Mouse (Mus musculus) naive thymus-derived CD4-positive, alpha-beta T cell, adult 2 months (primary cell): ENCODE data around the gene Klf7.
A peak's percentile ranks its signal among the peaks of the same experiment; 100 is the strongest.

Experiments used
- DNase-seq: peaks from one replicate; pipeline ENCODE4 v3.0.0-alpha.2; 2011; ENCODE audit warnings: low read depth

Klf7 gene

DNA sequence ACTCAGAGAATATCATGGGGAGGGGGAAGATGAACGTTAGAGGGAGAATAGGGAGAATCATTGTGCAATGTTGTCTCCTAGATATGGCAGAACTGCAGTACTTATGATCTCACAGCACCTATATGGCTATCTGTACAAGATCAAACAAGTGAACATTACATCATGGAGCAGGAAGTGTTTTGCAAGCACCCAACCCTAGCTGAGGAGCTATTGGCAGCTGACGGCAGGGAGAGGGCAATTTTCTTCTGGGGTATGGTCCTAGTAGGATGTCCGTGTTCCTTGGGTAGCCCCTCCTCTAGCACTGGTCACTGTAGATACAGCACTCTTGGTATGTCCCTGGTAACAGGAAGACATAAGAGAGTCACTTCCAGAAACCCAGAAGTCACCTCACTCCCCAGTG, 17.4 kb downstream of the Klf7 start:
- peak; percentile 70 for DNase-seq

DNA sequence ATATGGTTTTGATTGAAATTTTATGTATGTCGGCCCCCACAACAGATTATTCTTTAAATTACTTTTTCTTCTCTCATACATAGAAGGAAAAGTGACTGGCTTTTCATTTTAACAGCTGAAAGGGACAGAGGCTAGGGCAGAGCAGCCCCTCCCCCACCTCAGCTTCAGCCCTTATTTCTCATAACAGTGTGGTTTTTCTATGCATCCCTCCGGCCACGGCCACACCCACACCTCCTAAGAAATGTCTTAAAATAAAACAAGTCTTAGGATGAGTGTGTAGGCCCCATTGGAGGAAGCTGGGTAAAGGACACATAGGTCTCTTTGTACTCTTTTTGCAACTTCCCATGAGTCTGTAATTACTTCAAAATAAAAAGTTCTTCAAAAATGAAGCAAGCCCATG, 20.8 kb downstream of the Klf7 start:
- DNase-seq, result no peak

DNA sequence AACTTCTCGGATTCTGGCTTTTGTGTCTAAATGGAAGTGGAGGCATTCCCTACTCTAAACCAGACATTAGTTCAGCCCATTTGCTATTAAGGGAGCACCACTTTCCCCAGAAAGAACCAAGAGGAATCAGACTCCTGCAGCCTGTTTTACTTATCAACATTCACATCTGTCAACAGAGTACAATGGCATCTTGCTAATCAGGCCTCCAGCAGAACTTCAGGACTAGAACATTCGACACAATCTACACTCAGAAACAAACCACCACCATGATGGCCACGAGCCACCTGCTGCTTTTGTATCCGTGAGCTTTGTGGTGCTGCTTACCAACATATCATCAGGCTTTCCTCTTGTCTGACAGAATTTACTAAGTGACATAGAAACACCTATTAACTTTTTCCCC, 23.3 kb downstream of the Klf7 start:
- DNase-seq, result no peak

DNA sequence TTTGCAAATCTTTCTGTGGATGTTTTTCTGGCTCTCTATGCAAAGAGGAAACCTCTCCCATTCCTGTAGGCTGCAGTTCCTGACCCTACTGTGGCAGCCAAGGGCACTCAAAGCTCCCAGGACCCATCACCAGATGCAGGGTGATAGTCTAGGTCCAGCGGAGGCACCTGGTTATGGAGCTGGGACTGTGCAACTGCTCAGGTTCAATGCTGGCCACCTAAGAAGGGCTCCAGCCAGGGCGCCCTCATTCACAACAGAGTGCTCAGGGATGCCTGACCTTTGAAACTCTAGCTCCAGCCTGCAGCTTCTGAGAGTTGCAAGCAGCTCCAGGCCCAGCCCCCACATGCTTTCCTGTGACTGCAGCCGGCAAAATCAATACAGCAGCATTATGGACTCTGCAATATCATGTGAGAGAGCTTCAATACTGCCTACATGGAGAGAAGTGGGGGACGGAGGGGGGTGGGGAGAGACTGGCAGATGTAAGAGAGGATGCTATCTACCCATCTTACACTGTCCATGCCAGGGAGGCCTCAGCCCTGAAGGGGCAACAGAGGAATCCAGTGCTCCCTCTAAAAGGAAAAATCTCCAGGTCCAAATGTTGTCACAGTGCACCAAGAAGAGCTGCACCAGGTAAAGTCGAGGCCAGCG, 24.3 kb downstream of the Klf7 start:
- no peak for DNase-seq

DNA sequence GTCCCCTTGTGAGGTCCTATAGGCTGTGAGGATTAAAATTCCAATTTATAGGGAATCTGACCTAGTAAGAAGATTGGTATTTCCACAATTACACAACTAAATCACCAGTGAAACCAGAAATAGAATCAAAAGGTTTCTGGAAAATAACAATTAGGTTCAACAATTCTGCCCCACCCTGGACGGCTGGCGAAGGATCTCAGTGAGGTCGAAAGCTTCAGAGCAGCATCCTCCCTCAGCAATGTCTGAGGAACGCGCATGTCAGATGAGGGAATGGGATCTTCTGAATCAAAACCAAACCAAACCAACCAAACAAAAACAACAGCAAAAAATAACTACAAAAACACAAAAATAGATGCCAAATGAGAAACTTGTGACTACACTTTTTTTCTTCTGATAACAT, 29.1 kb downstream of the Klf7 start:
- no peak for DNase-seq

DNA sequence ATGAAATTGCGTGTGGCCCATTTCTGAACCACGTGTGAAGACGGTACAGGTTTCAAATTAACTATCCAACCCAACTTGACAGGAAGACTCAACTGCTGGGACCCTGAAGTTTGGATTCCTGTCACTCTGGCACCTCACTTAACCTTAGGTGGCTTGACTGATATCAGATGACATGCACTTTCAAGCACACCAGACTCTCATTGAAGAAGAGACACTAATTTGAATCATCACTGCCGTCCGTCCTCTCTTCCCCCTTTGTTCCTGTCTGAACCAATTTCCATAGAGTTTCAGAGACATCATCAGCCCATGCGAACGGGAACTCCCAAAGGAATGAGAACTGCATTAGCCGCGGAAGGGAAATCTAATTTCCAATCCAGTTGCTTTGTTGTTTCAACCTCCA, 30.5 kb downstream of the Klf7 start:
- DNase-seq, result no peak

DNA sequence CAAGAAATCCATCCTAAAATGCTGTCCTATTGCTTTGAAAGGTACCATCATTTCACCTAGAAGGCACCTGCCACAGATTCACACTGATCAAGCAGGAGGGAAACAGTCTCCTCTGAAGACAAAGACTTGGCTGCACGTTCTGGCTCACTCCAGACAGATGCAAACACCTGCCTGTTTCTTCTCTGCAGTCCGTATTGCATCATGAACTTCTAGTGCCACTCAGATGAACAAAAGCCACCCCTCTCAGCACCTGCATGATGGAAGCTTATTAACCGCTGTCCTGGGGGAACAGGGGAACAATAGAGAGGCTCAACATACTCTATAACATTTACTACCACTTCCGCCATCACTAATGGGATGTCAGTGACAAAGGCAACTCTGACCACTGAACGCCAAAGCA, 31.5 kb downstream of the Klf7 start:
- no peak for DNase-seq

DNA sequence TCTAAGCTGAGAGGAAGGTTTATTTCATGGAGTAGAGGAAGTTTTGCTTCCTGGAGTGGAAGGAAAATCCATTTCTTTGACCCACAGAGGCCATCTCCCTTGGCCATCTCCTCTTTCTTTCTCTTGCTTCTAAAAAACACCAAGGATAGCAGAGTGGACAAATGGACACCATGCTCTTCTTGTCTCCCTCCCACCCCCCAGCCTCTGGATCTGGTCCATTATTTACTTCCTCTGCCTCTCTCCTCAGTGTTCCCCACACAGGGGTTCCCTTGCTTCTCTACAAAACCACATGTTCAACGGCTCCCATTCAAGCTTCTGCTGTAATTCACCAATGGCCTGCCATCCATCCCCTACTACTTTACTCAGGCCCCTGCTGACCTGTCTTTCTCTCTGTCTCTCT, 32.4 kb downstream of the Klf7 start:
- DNase-seq, result no peak

DNA sequence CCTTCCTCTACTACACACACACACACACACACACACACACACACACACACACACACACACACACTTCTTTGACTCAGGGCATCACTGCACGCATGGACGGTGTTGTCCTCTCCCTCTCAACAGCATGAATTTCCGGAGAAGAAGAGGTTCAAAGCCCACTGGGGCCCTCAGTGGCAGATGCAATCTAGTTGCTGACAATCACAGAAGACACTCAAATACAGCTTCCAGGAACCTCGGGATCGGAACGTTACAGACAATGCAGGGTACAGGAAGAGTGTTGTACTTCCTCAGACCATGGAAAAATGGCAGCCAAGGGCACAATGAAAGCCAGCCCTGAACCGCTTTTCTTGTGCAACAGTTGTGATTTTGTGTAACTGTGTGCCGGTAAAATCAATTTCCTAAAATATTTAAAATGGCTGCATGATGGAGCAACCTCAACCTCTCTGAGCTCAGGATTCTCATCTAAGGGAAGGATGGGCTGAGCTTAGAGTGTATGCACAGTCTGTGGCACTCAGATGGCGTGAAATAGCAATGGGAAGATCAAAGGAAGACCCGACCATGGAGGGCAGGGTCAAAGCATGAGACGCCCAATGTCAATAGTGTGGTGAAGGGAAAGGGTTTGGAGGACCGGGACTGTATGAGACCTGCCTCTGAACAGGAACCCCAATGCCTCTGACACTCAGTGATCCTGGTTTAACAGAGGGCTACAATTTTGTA, 33.3 kb downstream of the Klf7 start:
- peak; percentile 41 for DNase-seq

DNA sequence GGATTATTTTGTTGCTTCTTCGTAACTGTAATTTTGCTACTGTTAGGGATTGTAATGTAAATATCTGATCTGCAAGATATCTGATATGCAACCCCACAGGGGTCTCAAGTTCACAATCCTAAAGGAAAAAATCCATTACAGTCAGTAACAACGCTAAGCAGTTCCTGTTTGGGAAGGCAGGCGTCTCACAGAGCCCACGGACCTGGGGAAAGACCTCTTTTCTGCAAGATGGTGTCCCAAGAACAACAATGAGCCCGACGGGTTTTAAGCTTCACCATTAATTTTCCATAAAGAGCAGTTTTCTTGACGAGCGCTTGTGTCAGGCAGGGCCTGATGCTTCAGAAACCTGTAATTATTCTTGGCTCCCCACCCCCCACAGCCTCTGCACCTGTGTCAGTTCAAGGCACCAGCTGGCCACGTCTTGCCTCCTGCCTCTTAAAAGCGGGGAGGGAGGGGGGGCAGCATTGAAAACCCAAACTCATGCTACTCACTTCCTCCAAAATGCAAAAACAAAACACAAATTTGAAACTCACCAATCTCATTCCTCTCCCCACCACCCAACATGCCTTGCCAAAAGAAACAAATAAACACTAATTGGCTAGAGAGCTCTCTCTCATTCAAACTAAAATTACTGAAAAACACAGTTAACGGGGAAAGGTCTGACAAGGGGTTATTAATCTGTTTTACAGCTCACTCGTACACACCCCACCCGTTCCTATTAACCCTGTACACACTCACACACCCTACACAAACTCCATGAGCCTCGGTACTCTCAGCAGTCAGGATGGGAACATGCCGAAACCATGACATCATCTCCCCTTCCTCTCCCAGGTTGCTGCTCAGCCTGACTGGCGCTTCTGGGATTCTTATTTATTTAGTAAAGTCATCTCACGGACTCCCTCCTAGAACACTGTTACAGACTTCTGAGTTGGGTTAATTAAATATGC, 34.2 kb downstream of the Klf7 start:
- peak; percentile 79 for DNase-seq

DNA sequence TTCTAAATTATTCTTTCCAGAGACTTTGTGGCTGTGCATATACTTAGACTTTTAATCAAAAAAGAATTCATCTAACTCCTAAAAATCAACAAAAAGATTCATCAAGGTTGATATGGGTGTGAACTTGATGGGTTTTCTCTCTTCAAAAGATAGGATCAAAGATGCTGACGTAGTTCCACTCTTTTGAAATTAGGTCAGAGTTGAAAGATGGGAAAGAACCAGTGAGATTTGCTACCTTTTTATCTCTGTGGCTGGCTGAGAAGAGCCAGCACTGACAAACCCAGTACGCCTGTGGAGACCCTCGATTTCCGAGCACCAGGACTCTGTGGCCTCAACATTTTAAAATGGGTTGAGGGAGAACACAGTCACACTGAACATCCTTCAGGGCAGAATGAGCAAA, 36.2 kb downstream of the Klf7 start:
- peak; percentile 78 for DNase-seq

DNA sequence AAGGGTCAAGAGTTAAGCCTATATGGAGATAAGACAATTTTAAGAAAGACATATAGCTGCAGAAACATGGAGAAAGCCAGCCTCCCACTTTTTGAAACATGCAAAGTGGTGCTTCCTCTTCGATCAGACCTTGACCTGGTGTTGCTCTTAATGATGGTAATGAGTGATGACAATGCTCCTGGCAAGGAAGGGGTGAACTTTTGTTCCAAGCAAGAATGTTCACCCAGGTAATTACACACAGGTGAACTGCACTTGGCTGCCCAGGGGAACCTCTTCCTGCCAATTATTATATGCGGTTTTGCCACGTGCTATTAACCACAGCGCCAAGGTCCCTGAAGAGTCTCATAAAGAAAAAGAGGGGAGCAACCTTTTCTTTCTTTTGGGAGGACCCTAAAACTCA, 36.7 kb downstream of the Klf7 start:
- DNase-seq, result no peak

DNA sequence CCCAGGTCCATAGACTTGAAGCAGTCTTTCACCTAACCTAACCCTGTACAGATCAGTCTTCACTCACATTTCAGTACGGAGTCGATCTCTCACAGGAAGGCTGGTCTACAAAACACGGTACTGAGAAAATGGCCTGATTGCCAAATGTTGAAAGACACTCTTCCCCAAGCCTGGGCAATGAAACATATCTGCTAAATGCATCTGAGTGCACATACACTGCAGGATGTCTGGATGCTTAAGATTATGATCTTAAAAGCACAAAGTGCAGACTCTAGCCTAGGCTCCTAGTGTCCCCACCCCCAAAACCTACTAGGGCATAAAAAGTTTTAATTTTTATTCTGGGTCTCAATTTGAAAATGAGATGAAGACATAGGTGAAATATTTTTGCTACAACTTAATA, 37.4 kb downstream of the Klf7 start:
- DNase-seq, result no peak

DNA sequence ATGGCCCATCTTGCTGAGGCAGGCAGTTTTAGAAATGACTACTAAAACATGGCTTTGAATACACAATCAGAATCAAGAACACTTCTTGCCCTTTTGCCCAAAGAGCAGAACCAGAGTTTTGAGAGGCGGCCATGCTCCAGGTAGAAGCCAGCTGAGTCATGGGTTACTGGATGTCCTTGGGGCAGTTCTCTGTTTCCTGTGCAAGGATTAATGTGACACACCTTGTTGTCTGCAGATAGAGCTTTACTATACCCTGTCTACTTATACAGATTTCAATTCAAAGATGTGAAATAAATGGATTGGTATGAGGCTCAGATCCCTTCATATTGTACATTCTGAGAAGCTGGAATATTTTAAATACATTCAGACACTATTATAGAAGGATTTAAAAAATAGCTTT, 40.3 kb downstream of the Klf7 start:
- no peak for DNase-seq

DNA sequence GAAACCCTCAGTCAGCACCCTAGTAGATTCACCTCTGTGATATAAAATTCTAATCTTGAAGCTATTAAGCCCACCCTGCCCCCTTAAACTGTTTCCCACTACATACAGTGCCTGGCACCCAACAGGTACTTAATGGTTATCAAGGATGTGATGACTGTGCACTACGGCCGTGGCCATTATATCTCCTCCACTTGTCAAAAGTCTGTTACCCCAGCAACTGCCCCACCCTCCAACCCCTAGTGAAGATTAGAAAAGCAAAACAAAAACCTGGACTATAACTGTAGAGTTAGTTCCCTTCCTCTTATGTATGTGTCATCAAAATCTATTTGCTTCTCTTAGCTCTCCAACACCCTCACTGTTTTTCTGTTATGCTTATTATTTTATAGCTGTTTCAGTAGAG, 40.9 kb downstream of the Klf7 start:
- no peak for DNase-seq

DNA sequence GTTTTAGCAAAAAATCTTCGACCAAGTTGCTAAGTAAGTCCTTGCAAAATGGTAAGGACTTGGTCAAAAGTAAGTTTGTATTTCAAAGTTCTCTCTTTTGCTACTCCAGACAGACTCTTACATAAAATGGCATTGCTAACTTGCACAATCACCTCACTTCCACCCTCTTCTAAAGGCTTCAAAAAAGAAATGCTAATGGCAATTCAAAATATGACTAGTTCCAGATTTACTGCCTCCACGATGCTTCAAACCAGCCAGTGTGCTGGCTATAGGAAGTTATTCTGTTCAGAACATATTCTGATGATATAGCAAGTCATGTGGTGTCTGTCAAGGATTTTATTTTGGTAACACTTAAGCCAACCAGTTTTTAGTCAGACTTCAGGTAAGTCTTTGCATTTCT, 41.8 kb downstream of the Klf7 start:
- no peak for DNase-seq

DNA sequence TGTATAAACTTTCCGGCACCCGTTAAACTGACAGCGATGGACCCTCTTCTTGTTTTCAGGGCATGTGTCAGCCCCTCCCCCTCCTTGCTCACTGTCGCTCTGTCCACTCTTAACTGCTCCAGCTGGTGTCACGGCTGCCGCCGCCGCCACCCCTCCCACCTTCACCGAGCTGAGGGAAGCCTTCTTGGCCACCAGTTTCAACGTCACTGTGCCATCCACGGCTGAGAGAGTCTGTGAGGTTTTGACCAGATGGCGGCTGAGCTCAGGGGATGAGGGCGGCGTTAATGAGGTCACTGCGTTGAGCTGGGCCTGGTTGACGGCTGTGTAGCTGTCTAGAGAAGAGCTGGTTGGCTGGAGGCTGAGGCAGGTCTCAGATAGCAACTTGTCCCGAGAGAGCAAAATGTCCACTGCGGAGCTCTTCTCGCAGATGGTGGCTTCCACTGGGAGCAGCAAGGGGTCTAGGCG, 43.3 kb downstream of the Klf7 start:
- DNase-seq, result no peak

DNA sequence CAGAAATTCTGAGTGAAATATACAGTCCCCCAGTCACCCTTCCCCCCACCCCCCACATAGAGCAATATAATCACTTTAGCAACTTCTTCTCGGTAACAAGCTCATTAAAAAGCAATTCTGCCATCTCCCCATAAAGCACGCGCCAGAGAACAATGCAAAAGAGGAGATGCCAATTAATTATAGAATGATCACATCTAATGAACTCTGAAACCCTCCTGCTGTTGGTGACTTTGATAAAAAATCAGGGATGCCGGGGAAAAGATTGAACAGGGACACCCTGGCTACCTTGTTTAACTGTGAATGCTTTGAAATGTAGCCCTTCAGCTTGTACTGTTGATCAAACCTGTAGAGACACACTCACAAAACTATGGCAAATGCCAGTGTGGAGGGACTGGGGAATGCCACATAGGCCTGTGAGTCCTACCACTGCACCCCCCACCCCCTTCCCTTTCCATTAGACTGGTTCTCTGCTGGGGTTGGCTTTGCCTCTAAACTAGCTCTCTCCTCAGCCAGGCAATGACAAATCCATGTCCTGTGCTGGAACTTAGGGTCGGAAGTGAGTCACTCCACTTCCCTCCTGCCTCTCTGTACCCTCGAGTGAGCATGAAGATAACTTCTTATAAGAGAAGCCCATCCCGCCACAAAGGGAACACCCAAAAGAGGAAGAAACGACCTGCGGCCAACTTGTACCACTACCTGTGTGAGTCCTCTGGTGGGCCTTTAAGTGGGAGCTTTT, 43.9 kb downstream of the Klf7 start:
- DNase-seq, result no peak

DNA sequence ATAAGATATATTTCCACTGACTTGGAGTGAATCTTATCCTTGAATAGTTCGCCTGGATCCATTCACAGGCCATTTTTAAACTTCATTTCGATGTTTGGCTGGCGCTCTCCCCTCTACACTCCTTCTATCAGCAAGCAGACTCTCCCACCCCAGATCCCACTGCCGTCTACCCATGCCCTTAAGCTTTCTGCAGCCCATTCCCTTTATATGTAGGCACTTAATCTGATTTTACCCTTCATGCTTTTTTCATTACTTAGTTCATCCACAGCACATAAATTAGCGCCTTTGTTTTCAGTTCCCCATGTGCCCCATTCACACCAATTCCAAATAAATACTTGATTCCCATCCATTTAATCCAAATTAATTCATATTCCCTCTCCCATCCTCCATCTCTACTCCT, 48.0 kb downstream of the Klf7 start:
- no peak for DNase-seq

DNA sequence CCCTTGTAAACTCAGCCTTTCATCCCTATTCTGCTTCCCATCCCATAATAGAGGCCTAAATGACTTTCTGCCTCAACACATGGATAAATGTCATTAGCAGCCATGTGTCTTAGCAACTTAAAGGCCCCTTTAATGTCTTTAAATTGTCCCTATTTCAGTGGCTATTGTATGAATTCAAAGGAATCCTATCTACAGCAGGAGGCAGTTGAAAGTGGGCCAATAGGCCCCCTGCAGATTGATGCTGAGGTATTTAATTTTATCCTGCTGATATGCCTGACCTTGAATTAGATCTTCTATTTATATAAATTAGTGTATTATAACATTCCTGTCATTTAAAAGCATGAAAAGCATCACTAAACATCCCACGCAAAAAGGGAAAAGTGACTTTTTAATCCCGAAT, 51.1 kb downstream of the Klf7 start:
- DNase-seq, result no peak

DNA sequence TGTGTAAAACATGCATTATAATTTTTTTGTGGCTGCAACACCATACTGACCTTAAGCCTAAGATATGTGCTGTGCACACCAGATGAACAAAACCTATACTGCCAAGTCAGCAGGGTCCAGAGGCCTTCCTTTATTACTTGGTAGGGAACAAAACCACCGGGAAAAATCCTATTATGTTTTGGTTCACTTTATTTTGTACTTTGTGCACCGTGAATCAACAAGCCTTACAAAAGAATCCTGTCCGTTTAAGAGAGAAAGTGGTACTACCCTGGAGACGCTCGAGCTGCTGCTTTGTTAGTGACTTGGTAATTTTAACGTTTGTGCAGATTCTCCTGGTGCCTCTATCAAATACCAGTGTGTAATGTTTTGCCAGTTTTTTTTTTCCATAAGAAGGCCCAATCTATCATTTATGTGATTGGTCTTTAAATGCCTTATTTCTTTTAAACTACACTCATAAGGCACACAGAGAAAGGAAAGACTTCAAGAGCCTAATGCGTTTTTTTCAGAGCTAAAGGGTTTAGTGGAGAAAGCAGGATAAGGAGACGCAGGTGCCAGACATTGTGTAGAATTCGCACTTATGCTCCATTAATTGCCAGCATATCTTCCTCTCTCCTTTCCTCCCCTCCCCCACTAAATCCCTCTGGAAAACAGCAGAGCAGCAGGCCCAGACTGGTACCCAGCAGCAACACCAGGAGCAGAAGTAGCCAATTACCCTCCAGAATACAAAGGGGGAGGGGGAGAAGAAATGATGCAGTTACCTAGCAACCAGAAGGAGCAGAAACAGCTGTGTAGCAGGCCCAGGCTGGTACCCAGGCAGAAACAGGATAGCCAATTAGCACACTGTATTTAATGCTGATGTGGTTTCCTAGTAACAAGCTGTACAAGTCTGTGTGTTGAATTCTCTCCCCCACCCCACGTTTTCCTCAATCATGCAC, 55.5 kb downstream of the Klf7 start:
- no peak for DNase-seq
